Mouse (Mus musculus): ENCODE data around the gene Ulk3. TPM values are rescaled to one million over a fixed set of nuclear protein-coding genes. Genes with fewer than 3 reads are reported as not detected.
A peak's percentile ranks its signal among the peaks of the same experiment; 100 is the strongest.

Gene Ulk3
- total RNA-seq, 2 experiments from 2014 or later: 23.0 to 31.3 TPM

DNA sequence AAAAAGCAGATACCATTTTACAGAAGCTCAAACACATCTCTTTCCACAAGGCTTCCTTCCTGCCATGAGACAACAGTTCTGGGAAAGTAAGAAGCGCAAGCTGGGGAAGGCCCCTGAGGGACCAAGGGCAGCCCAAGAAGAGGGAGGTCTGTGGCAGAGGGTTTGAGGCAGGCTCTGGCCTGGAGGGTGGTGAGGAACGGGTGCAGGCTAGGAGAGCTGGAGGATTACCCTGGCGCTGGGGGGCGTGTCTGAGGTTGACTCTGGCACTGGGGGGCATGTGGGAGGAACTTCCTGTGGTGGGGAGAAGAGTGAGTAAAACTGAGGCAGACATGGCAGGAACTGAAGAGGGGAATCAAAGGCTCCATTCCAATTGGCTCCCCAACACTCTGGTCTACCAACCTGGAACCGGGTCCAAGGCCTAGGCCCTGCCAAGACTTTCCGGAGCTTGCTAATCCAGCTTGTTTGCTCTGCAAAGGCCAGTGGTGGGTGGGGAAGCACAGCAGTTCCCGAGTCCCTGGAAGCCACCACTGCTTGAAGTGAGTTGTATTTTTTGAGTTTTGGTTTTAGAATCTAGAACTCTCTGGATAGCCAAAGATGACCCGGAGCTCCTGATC, 28.4 kb downstream of the Ulk3 start:
- no peak for DNase-seq

- DNase-seq: no peak
Measured at GRCm38 (mm10) chr9:57618854-57619253, 29.6 kb downstream of the Ulk3 start.

DNA sequence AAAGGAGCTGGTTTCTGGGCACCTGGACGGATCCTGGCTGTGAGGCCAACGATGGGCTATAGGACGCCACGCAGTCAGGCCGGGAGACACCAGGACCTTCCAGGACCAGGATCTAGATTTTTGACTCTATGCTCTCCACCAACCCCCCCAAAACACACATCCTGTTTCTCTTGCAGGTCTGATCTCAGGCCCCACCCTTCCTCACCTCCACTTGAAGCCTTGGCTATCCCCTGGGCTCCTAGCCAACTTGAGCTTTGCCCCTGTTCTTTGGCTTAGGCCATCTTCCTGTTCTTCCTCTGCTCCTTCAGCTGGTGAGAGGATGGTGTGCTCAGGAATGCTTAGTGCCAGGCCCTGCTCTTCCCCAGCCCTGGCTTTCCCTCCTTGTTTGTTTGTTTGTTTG, 31.4 kb downstream of the Ulk3 start, which contains the start of gene Lman1l:
Gene Lman1l (minus strand): TSS at position 101 of the 400 bp plus-strand sequence.
- DNase-seq: no peak

DNA sequence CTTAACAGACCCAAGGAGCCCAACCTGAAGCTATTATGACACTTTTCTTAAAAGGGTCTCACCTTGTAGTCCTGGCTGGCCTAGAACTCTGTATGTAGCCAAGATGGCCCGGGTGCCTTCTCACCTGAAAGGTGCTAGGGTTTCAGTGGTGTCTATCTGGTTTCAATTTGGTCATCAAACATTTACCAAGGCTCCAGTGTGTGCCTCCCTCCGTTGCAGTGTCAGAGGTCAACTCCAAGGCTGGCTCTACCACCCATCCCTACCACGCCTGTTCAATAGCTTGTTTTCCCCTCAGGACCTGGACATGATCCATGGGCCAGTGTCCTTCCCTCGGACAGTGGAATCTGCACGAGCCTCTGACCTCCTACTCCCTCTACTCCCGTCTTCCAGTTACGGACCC, 35.0 kb downstream of the Ulk3 start:
- DNase-seq: no peak

- no peak for DNase-seq
Measured at GRCm38 (mm10) chr9:57625674-57626500, 36.6 kb downstream of the Ulk3 start.

DNA sequence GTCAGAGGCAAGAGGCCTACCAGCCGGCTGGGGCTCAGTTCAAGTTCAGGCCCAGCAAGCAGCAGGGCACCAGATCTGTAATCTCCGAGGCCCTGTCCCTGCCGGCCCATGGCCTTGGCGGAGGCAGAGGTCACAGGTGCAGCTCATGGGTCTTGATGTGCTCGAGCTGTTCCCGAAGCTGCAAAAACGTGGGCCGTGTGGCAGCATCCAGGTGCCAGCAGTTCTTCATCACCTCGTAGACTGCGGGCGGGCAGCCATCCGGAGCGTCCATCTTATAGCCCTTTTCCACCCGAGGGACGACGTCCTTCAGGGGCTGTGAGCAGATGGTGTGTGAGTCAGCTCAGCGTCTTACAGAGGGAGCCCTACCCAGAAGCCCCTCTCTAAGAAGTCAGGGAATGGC, 37.9 kb downstream of the Ulk3 start:
- no peak for DNase-seq

DNA sequence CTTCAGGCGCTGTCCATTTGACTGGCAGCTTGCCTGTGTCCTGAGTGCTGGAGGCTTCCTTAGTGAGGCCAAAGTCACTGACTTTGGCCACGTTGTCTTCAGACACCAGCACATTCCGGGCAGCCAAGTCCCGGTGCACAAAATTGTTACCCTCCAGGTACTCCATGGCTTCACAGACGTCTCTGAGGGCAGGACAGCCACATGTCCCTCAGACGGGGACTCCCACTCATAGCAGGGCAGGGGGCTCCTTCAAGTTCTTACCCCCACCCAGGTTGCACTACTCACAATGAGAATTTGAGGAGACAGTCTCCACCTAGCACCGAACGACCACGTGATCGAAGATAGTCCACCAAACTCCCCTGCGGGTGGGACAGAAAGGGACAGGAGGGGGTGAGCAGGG, 38.6 kb downstream of the Ulk3 start:
- no peak for DNase-seq

- DNase-seq: no peak
Measured at GRCm38 (mm10) chr9:57628717-57629116, 39.5 kb downstream of the Ulk3 start.

DNA sequence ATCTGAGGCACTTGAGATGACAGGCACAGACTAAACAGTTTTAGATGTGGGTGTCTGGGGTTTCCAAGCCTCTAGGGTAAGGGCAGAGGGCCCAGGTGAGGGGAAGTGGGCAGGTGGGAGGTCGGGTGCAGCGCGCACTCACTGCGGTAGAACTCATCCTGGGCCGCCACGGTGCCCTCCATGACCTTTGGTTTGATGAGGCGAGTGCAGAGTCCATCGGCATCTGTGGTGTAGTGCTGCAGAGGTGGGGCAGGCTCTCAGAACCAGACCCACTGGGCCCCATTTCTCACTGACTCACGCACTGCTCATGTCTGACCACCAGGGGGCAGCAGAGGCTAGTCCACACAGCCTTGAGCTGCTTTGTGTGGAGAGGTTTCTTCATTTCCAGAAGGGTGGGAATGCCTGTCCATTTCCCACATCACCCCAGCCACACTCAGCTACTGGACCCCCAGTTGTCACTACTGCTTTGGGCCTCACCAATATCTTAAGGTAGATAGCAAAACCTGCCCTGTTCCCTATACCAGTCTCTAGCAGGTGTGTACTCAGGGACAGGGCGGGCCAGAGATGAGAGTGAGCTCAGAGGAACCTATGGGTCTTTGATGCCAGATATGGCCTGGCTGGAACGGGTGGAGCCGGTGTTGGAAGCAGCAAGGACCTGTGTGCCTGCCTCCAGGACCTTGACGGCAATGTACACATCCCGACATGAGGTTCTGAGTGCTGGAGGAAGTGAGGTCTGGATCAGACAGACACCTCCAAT, 40.0 kb downstream of the Ulk3 start:
- DNase-seq: peak; percentile 77 to 81

DNA sequence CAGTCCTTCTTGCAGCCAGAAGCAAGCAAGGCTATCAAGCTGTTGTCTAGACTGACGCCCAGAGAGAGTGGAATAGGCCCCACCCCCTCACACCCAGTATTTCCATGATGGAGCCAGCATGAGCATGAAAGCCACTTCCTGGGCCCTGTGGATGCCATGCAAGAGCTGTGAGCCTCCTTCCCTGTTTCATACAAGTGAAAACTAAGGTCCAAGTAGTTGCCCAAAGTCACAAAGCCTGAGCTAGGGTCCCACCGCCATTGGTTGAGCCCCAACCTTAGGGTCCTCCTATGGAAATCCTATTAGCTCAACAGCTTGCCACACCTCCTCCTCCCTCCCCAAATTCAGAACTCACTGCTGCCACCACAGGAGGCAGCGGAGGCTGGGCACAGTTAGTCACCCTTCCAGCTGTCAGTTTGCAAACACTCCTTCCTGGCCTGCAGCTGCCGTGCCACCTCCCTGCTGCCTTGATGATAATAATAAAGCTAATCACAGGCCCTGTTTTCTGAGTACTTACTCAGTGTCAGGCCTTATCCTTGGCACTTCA, 44.3 kb downstream of the Ulk3 start:
- DNase-seq: peak; percentile 51 to 57

- DNase-seq: no peak
Measured at GRCm38 (mm10) chr9:57637272-57637671, 48.0 kb downstream of the Ulk3 start.

DNA sequence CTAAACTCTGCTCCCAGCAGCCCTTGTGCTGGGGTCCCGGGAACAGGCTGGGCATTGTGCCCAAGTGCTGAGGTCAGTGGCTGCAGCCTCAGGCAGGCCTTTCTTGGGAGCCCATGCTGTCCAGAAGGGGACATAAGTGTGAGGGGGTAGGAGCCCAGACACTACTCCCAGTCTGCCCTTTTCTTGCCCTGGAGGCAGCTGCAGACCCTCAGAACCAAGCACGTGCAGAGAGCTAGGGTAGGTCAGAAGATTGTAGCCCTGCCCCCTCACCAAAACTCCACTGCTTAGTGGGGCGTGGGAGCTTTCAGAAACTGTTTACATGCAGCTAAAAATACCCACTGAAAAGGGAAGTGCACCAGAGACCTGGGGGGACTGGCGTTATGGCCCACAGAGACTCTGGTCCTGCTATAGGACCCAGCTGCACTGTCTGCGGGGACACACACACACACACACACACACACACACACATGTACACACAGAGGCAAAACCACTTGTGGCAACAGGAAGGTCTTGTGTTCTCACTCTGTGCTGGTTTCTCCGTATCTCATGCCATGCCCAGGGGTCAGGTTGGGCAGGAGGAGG, 48.6 kb downstream of the Ulk3 start:
- DNase-seq: peak; percentile 47 to 54

DNA sequence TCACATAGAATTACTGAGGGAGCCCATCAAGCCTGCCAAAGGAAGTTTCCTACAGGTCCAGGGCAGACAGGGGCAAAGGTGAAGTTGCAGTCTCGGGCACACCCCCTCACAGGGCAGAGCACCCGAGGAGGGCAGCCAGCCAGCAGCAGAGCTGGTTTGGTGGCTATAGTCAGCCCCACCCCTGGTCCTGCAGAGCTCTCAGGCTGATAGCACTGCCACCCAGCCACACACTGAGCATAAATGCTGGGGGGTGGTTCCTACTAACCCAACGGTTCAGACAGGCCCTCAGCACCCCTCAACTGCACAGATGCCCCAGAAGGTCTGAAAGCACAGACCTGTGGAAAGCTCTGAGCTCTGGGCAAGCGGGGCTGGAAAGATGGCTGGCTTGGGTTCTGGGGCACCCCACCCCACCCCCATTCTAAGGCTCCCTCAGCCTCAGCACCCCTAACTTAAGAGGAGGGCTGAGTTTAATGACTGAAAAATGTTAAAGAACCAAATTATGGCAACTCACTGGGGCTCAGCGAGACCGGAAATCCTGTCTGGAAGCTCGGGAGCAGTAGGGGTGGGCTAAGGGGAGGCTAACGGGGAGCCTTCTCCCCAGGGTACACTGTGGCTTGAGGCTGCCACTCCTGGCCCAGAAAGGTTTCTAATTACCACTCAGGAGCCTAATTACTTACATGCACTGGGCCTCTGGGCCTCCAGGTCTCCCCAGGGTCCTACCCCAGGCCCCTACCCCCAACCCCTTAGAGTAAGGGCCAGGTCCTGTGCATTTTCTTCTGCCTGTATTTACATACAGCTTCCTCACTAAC, 49.6 kb downstream of the Ulk3 start:
- DNase-seq: no peak

DNA sequence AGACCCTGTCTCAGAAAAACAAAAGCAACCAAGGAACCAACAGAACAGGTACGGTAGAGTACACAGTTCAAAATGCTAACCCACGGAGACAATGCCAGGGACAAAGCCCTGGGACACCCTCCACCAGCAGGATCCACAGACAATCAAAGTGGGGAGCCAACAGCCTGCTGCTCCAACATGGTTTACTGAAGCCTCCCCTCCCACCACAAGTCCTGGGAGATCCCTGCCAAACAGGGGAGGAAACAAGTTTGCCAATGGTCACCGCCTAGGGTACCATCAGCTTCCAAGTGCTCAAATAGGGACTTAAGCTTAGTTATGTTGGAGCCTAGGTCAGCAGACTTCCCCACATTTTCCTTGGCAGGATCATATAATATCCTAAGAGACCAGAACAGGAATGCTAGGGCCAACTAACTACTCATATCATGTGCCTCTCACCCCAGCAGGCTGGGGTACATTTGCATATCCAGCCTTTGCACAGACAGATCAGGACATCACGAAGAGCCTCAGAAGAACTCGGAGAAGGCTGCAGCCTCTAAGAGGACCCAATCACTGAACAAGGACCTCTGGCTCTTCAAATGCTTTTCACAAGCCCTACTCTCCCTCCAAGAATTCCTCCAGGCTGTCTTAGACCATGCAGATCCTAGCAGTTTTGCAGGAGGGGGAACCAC, 50.5 kb downstream of the Ulk3 start:
- DNase-seq: no peak

DNA sequence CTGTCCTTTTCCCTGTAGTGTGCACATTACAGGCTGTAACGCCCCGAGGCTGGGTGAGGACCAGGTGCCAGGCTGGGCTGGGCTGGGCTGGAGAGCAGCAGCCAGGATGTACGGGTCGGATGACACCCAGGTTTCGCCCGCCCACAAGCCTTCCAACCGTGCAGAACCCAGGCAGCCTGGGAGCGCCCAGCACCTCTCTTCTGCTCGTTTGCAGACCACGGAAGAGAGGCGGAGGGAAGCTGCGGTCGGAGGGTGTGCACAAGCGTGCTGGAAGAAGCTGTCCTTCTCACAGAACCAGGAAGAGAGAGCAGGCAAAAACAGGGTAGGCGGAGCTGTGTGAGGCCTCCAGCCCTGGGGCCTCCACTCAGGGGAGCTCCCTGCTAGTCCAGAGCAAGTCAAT, 51.1 kb downstream of the Ulk3 start:
- no peak for DNase-seq

- no peak for DNase-seq
Measured at GRCm38 (mm10) chr9:57641022-57641421, 51.8 kb downstream of the Ulk3 start.

DNA sequence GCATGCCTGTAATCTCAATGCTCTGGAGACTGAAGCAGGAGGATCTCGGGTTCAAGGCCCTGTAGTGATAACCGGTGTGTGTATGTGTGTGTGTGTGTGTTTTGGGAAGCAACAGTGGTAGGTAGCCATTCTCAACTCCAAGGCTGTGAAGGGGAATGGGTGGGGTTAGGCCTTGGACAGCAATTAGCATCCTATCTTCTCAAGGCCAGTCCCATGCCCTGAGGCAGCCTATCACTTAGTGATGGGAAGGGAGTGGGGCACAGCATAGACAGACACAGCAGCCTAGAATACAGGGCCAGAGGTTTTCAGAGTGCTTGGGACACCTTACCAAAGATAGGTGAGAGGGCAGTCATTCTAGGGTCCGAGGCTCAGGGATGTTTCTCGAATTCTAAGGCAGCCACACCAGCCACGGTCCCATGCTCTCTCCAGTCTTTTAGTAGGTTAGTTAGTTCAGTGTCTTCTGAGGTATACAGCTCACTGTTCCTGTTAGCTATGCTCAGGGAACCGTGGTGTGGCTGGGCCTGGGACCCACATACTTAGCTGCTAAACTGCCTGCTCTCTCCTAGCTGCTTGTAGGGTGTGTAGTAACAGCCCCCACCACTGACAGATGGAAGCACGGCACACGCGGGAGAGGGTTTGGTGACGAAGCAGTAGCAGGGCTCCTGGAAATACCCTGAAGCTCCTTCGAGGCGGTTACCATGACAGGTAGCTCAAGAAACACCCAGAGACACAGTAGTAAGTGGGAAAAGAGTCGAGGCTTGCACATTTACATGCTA, 52.7 kb downstream of the Ulk3 start:
- no peak for DNase-seq

DNA sequence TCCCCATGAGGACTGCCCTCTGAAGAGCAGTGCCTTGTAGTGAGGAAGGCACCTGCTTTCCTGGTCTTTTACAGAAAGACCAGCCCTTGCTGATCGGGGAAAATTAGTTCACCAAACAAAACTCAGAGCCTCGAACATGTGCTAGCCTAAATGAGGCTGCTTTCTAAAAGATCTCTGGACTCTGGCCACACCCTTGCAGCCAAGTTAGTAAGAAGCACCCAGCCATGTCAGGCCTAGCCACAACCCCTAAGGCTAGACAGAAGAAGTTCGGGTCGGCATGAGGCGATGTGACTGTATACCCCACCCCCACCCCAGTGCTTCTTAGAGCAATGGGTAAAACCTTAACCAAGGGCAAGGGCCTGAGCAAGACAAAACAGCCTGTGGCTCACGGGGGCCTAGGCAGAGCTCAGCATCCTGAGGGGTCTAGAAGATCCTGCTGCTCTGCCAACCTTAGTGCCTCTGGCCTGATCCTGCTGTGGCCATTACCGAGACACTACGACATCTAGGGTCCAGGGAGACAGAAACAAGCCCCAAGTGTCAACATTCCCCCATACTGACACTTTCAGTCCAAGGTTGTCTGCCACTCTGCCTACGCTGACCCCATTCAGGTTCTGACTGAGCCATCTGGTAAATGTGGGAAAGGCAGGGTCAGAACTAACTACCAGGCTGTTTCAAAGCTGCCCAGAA, 54.1 kb downstream of the Ulk3 start:
- DNase-seq: no peak

- DNase-seq: no peak
Measured at GRCm38 (mm10) chr9:57643856-57644180, 54.6 kb downstream of the Ulk3 start.

GRCm38 (mm10) chr9:57644442-57644943, 55.2 kb downstream of the Ulk3 start:
- DNase-seq: no peak

Measured in layer of hippocampus, postnatal 36 days (tissue).